Mouse (Mus musculus) heart, postnatal 36 days (tissue): ENCODE data around the gene Dmbx1. TPM values are rescaled to one million over a fixed set of nuclear protein-coding genes. Genes with fewer than 3 reads are reported as not detected.

Source experiments
- DNase-seq, 2 experiments: peaks; one replicate each; pipeline ENCODE4 v3.0.0; 2021 to 2022
- intact Hi-C: fragments of 180-260 bp; cut with DNase I; formaldehyde crosslinking; loops from one replicate; pipeline ENCODE4 v1.15.1; 2025
- total RNA-seq, 2 experiments: library from RNA; stranded (reverse); gene quantifications; 2 replicates each; pipeline ENCODE4 v1.2.3; 2021

The Dmbx1 gene
- total RNA-seq, 2 experiments from 2014 or later: not detected

- intact Hi-C loops: no loop called here
- DNase-seq: no peak
Observed at GRCm38 (mm10) chr4:115941242-115941820, 1.6 kb upstream of the Dmbx1 start.

- intact Hi-C loops: no loop called here
- no peak for DNase-seq
Observed at GRCm38 (mm10) chr4:115940681-115941080, 955 bp upstream of the Dmbx1 start.

- intact Hi-C loops: no loop called here
- peak; percentile 15 to 51 for DNase-seq
Observed at GRCm38 (mm10) chr4:115938276-115939160, 1.2 kb downstream of the Dmbx1 start.

- intact Hi-C loops: no loop called here
- no peak for DNase-seq
Observed at GRCm38 (mm10) chr4:115937061-115937976, 2.4 kb downstream of the Dmbx1 start.

GRCm38 (mm10) chr4:115936646-115937045 lies 3.1 kb downstream of the Dmbx1 start:
- intact Hi-C loops: no loop called here
- no peak for DNase-seq

GRCm38 (mm10) chr4:115935835-115936581 lies 3.7 kb downstream of the Dmbx1 start:
- intact Hi-C loops: no loop called here
- DNase-seq: peak in 1 of 2 experiments; percentile 5

GRCm38 (mm10) chr4:115931556-115932088 lies 8.1 kb downstream of the Dmbx1 start:
- intact Hi-C loops: no loop called here
- DNase-seq: no peak

- no peak for DNase-seq
- intact Hi-C loops: no loop called here
Observed at GRCm38 (mm10) chr4:115927637-115928036, 12.1 kb downstream of the Dmbx1 start.

GRCm38 (mm10) chr4:115923262-115923880 lies 16.4 kb downstream of the Dmbx1 start:
- no peak for DNase-seq
- intact Hi-C loops: no loop called here

- DNase-seq: no peak
- intact Hi-C loops: no loop called here
Observed at GRCm38 (mm10) chr4:115922688-115923087, 17.0 kb downstream of the Dmbx1 start.

- intact Hi-C loops: no loop called here
- no peak for DNase-seq
Observed at GRCm38 (mm10) chr4:115919911-115920310, 19.8 kb downstream of the Dmbx1 start.

GRCm38 (mm10) chr4:115911586-115911985 lies 28.1 kb downstream of the Dmbx1 start:
- no peak for DNase-seq
- intact Hi-C loops: no loop called here

GRCm38 (mm10) chr4:115908641-115909040 lies 31.1 kb downstream of the Dmbx1 start:
- intact Hi-C loops: no loop called here
- peak; percentile 23 to 42 for DNase-seq

- peak in 1 of 2 experiments; percentile 11 for DNase-seq
- intact Hi-C loops: no loop called here
Observed at GRCm38 (mm10) chr4:115907994-115908393, 31.7 kb downstream of the Dmbx1 start.

GRCm38 (mm10) chr4:115906791-115907190 lies 32.9 kb downstream of the Dmbx1 start:
- intact Hi-C loops: no loop called here
- no peak for DNase-seq

GRCm38 (mm10) chr4:115905701-115906100 lies 34.0 kb downstream of the Dmbx1 start:
- no peak for DNase-seq
- intact Hi-C loops: no loop called here

GRCm38 (mm10) chr4:115904375-115904774 lies 35.4 kb downstream of the Dmbx1 start:
- intact Hi-C loops: loop anchor here (5.0 kb wide), 1 partner anchor 172 kb away; no protein-coding TSS in a partner anchor
- DNase-seq: no peak

- intact Hi-C loops: loop anchor here (1.0 to 5.0 kb wide), 4 partner anchors 49 to 171 kb away; no protein-coding TSS in a partner anchor
- peak; percentile 74 to 83 for DNase-seq
Observed at GRCm38 (mm10) chr4:115902816-115903215, 36.9 kb downstream of the Dmbx1 start.

GRCm38 (mm10) chr4:115897901-115898631 lies 41.7 kb downstream of the Dmbx1 start:
- DNase-seq: no peak
- intact Hi-C loops: no loop called here
